Mouse (Mus musculus): ENCODE measurements around the gene Grcc10. TPM values are rescaled to one million over a fixed set of nuclear protein-coding genes. Genes with fewer than 3 reads are reported as not detected.

Grcc10 gene
- polyA plus RNA-seq, 1 experiment from 2014 or later, result 43.6 TPM

GRCm38 (mm10) chr6:124732476-124733370 is 8.5 kb downstream of the Grcc10 start:
- peak overlapping the region; percentile 98 for H3K4me3 ChIP-seq (ENCODE audit: inconsistent target)
- H3K36me3 ChIP-seq (ENCODE audit: inconsistent target), result peaks cover 19% of the 10 kb centered on the region
- H3K79me2 ChIP-seq (ENCODE audit: inconsistent target), result peaks cover 54% of the 10 kb centered on the region
- peak overlapping the region; percentile 98 for H3K27ac ChIP-seq
- under 1% methylated on average over 18 of the region's 19 CpGs for WGBS (ENCODE audit: missing documents)

GRCm38 (mm10) chr6:124731038-124731437 is 10.1 kb downstream of the Grcc10 start:
- peak overlapping the region; percentile 98 for H3K27ac ChIP-seq

GRCm38 (mm10) chr6:124729850-124730705 is 11.1 kb downstream of the Grcc10 start:
- peak overlapping the region; percentile 98 for H3K27ac ChIP-seq
- 6% methylated on average over 8 of the region's 8 CpGs for WGBS (ENCODE audit: missing documents)
- H3K79me2 ChIP-seq (ENCODE audit: inconsistent target), result peaks cover 80% of the 10 kb centered on the region
- H3K36me3 ChIP-seq (ENCODE audit: inconsistent target), result peaks cover 39% of the 10 kb centered on the region
- peak overlapping the region; percentile 18; the same call in 1 of the 2 replicates for H3K4me3 ChIP-seq (ENCODE audit: inconsistent target)

More at GRCm38 (mm10) chr6:124731038-124731437, 10.1 kb downstream of the Grcc10 start:
- H3K4me3 ChIP-seq (ENCODE audit: inconsistent target), result peak overlapping the region; percentile 98
- peaks cover 32% of the 10 kb centered on the region for H3K36me3 ChIP-seq (ENCODE audit: inconsistent target)
- 76% methylated on average over 7 of the region's 7 CpGs for WGBS (ENCODE audit: missing documents)
- peaks cover 70% of the 10 kb centered on the region for H3K79me2 ChIP-seq (ENCODE audit: inconsistent target)

GRCm38 (mm10) chr6:124728621-124729020 is 12.6 kb downstream of the Grcc10 start:
- Histone ChIP-seq H3K36me3 (ENCODE audit: inconsistent target) (peaks cover 51% of the 10 kb centered on the region), H3K79me2 (ENCODE audit: inconsistent target) (peaks cover 90% of the 10 kb centered on the region), H3K4me3 (ENCODE audit: inconsistent target) (no peak overlapping the region), H3K27ac (peak overlapping the region; percentile 98; the same call in 1 of the 2 replicates)
- 89% methylated on average over 8 of the region's 10 CpGs for WGBS (ENCODE audit: missing documents)

- H3K36me3 ChIP-seq (ENCODE audit: inconsistent target), result peaks cover 62% of the 10 kb centered on the region
- peak overlapping the region; percentile 80 for H3K27ac ChIP-seq
- H3K4me3 ChIP-seq (ENCODE audit: inconsistent target), result no peak overlapping the region
- H3K79me2 ChIP-seq (ENCODE audit: inconsistent target), result peaks cover 56% of the 10 kb centered on the region
- 57% methylated on average over 9 of the region's 10 CpGs for WGBS (ENCODE audit: missing documents)
These were observed 16.7 kb downstream of the Grcc10 start for GRCm38 (mm10) chr6:124724472-124724871.

GRCm38 (mm10) chr6:124723541-124723940 is 17.6 kb downstream of the Grcc10 start:
- Histone ChIP-seq H3K4me3 (ENCODE audit: inconsistent target) (no peak overlapping the region), H3K36me3 (ENCODE audit: inconsistent target) (peaks cover 58% of the 10 kb centered on the region), H3K79me2 (ENCODE audit: inconsistent target) (peaks cover 47% of the 10 kb centered on the region), H3K27ac (peak overlapping the region; percentile 80)
- 0% methylated on average over 8 of the region's 8 CpGs for WGBS (ENCODE audit: missing documents)

GRCm38 (mm10) chr6:124722876-124723473 is 18.2 kb downstream of the Grcc10 start:
- Histone ChIP-seq H3K4me3 (ENCODE audit: inconsistent target) (no peak overlapping the region), H3K36me3 (ENCODE audit: inconsistent target) (peaks cover 52% of the 10 kb centered on the region), H3K79me2 (ENCODE audit: inconsistent target) (peaks cover 41% of the 10 kb centered on the region), H3K27ac (peak overlapping the region; percentile 80)
- WGBS (ENCODE audit: missing documents), result 76% methylated on average over 6 of the region's 6 CpGs

GRCm38 (mm10) chr6:124720904-124721303 is 20.3 kb downstream of the Grcc10 start:
- peak overlapping the region; percentile 10; the same call in 1 of the 2 replicates for H3K27ac ChIP-seq
- peaks cover 41% of the 10 kb centered on the region for H3K36me3 ChIP-seq (ENCODE audit: inconsistent target)
- WGBS (ENCODE audit: missing documents), result 21% methylated on average over 11 of the region's 11 CpGs
- no peak overlapping the region for H3K4me3 ChIP-seq (ENCODE audit: inconsistent target)
- H3K79me2 ChIP-seq (ENCODE audit: inconsistent target), result peaks cover 20% of the 10 kb centered on the region

GRCm38 (mm10) chr6:124719354-124719978 is 21.7 kb downstream of the Grcc10 start:
- 96% methylated on average over 7 of the region's 7 CpGs for WGBS (ENCODE audit: missing documents)
- no peak overlapping the region for H3K27ac ChIP-seq
- no peak overlapping the region for H3K4me3 ChIP-seq (ENCODE audit: inconsistent target)
- peaks cover 44% of the 10 kb centered on the region for H3K36me3 ChIP-seq (ENCODE audit: inconsistent target)
- peaks cover 10% of the 10 kb centered on the region for H3K79me2 ChIP-seq (ENCODE audit: inconsistent target)

- 100% methylated on average over 5 of the region's 16 CpGs for WGBS (ENCODE audit: missing documents)
- Histone ChIP-seq H3K4me3 (ENCODE audit: inconsistent target) (no peak overlapping the region), H3K27ac (no peak overlapping the region), H3K79me2 (ENCODE audit: inconsistent target) (peaks cover 12% of the 10 kb centered on the region), H3K36me3 (ENCODE audit: inconsistent target) (peaks cover 45% of the 10 kb centered on the region)
These were observed 22.5 kb downstream of the Grcc10 start for GRCm38 (mm10) chr6:124718703-124719102.

GRCm38 (mm10) chr6:124717968-124718367 is 23.2 kb downstream of the Grcc10 start:
- peaks cover 45% of the 10 kb centered on the region for H3K36me3 ChIP-seq (ENCODE audit: inconsistent target)
- peaks cover 19% of the 10 kb centered on the region for H3K79me2 ChIP-seq (ENCODE audit: inconsistent target)
- no peak overlapping the region for H3K4me3 ChIP-seq (ENCODE audit: inconsistent target)
- WGBS (ENCODE audit: missing documents), result 93% methylated on average over 13 of the region's 13 CpGs
- no peak overlapping the region for H3K27ac ChIP-seq

GRCm38 (mm10) chr6:124716864-124717490 is 24.2 kb downstream of the Grcc10 start:
- Histone ChIP-seq H3K4me3 (ENCODE audit: inconsistent target) (no peak overlapping the region), H3K79me2 (ENCODE audit: inconsistent target) (peaks cover 26% of the 10 kb centered on the region), H3K36me3 (ENCODE audit: inconsistent target) (peaks cover 44% of the 10 kb centered on the region), H3K27ac (no peak overlapping the region)
- 64% methylated on average over 17 of the region's 20 CpGs for WGBS (ENCODE audit: missing documents)

- 22% methylated on average over 11 of the region's 11 CpGs for WGBS (ENCODE audit: missing documents)
- H3K27ac ChIP-seq, result peak overlapping the region; percentile 50
- peaks cover 27% of the 10 kb centered on the region for H3K36me3 ChIP-seq (ENCODE audit: inconsistent target)
These were observed 28.3 kb downstream of the Grcc10 start for GRCm38 (mm10) chr6:124712918-124713317.

More at GRCm38 (mm10) chr6:124712918-124713317, 28.3 kb downstream of the Grcc10 start:
- Histone ChIP-seq H3K4me3 (ENCODE audit: inconsistent target) (peak overlapping the region; percentile 100), H3K79me2 (ENCODE audit: inconsistent target) (peaks cover 65% of the 10 kb centered on the region)
